Mouse (Mus musculus): ENCODE measurements around the gene Hhipl1.

Gene Hhipl1

GRCm38 (mm10) chr12:108273466-108274312 is 32.4 kb upstream of the Hhipl1 start:
- DNase-seq (ENCODE audit: low read depth, low spot score) = no peak
- no peaks in the 10 kb centered on the region for H3K27me3 ChIP-seq (ENCODE audit: control insufficient read depth, insufficient read depth, low read length, poor library complexity, severe bottlenecking)
- H3K36me3 ChIP-seq (ENCODE audit: control insufficient read depth, insufficient read depth, low read length, poor library complexity, severe bottlenecking) = no peaks in the 10 kb centered on the region

- no peaks in the 10 kb centered on the region for H3K27me3 ChIP-seq (ENCODE audit: control insufficient read depth, insufficient read depth, low read length, poor library complexity, severe bottlenecking)
- no peaks in the 10 kb centered on the region for H3K36me3 ChIP-seq (ENCODE audit: control insufficient read depth, insufficient read depth, low read length, poor library complexity, severe bottlenecking)
- no peak for DNase-seq (ENCODE audit: low read depth, low spot score)
These were observed 31.8 kb upstream of the Hhipl1 start for GRCm38 (mm10) chr12:108274313-108274595.

GRCm38 (mm10) chr12:108274661-108275507 is 31.2 kb upstream of the Hhipl1 start, which contains the start of gene Ccdc85c:
TSS of gene Ccdc85c (minus strand) at chr12:108275425.
- no peaks in the 10 kb centered on the region for H3K27me3 ChIP-seq (ENCODE audit: control insufficient read depth, insufficient read depth, low read length, poor library complexity, severe bottlenecking)
- H3K36me3 ChIP-seq (ENCODE audit: control insufficient read depth, insufficient read depth, low read length, poor library complexity, severe bottlenecking) = no peaks in the 10 kb centered on the region
- peak; percentile 55 for DNase-seq (ENCODE audit: low read depth, low spot score)

GRCm38 (mm10) chr12:108275508-108275890 is 30.6 kb upstream of the Hhipl1 start:
- peak; percentile 95 for DNase-seq (ENCODE audit: low read depth, low spot score)
- Histone ChIP-seq H3K27me3 (ENCODE audit: control insufficient read depth, insufficient read depth, low read length, poor library complexity, severe bottlenecking) (no peaks in the 10 kb centered on the region), H3K36me3 (ENCODE audit: control insufficient read depth, insufficient read depth, low read length, poor library complexity, severe bottlenecking) (no peaks in the 10 kb centered on the region)

- Histone ChIP-seq H3K27me3 (ENCODE audit: control insufficient read depth, insufficient read depth, low read length, poor library complexity, severe bottlenecking) (no peaks in the 10 kb centered on the region), H3K36me3 (ENCODE audit: control insufficient read depth, insufficient read depth, low read length, poor library complexity, severe bottlenecking) (no peaks in the 10 kb centered on the region)
- DNase-seq (ENCODE audit: low read depth, low spot score) = peak; percentile 29
These were observed 29.9 kb upstream of the Hhipl1 start for GRCm38 (mm10) chr12:108275920-108276822.

- Histone ChIP-seq H3K27me3 (ENCODE audit: control insufficient read depth, insufficient read depth, low read length, poor library complexity, severe bottlenecking) (no peaks in the 10 kb centered on the region), H3K36me3 (ENCODE audit: control insufficient read depth, insufficient read depth, low read length, poor library complexity, severe bottlenecking) (no peaks in the 10 kb centered on the region)
- peak; percentile 9 for DNase-seq (ENCODE audit: low read depth, low spot score)
These were observed 28.7 kb upstream of the Hhipl1 start for GRCm38 (mm10) chr12:108277341-108277841.

GRCm38 (mm10) chr12:108278221-108278918 is 27.7 kb upstream of the Hhipl1 start:
- H3K36me3 ChIP-seq (ENCODE audit: control insufficient read depth, insufficient read depth, low read length, poor library complexity, severe bottlenecking) = no peaks in the 10 kb centered on the region
- H3K27me3 ChIP-seq (ENCODE audit: control insufficient read depth, insufficient read depth, low read length, poor library complexity, severe bottlenecking) = no peaks in the 10 kb centered on the region
- no peak for DNase-seq (ENCODE audit: low read depth, low spot score)

- DNase-seq (ENCODE audit: low read depth, low spot score) = no peak
- no peaks in the 10 kb centered on the region for H3K27me3 ChIP-seq (ENCODE audit: control insufficient read depth, insufficient read depth, low read length, poor library complexity, severe bottlenecking)
- no peaks in the 10 kb centered on the region for H3K36me3 ChIP-seq (ENCODE audit: control insufficient read depth, insufficient read depth, low read length, poor library complexity, severe bottlenecking)
These were observed 21.4 kb upstream of the Hhipl1 start for GRCm38 (mm10) chr12:108284455-108285224.

- no peaks in the 10 kb centered on the region for H3K36me3 ChIP-seq (ENCODE audit: control insufficient read depth, insufficient read depth, low read length, poor library complexity, severe bottlenecking)
- no peak for DNase-seq (ENCODE audit: low read depth, low spot score)
- H3K27me3 ChIP-seq (ENCODE audit: control insufficient read depth, insufficient read depth, low read length, poor library complexity, severe bottlenecking) = no peaks in the 10 kb centered on the region
These were observed 20.7 kb upstream of the Hhipl1 start for GRCm38 (mm10) chr12:108285225-108286011.

- H3K36me3 ChIP-seq (ENCODE audit: control insufficient read depth, insufficient read depth, low read length, poor library complexity, severe bottlenecking) = no peaks in the 10 kb centered on the region
- H3K27me3 ChIP-seq (ENCODE audit: control insufficient read depth, insufficient read depth, low read length, poor library complexity, severe bottlenecking) = no peaks in the 10 kb centered on the region
- no peak for DNase-seq (ENCODE audit: low read depth, low spot score)
These were observed 19.7 kb upstream of the Hhipl1 start for GRCm38 (mm10) chr12:108286381-108286780.

GRCm38 (mm10) chr12:108287011-108287410 is 19.1 kb upstream of the Hhipl1 start:
- DNase-seq (ENCODE audit: low read depth, low spot score) = no peak
- Histone ChIP-seq H3K36me3 (ENCODE audit: control insufficient read depth, insufficient read depth, low read length, poor library complexity, severe bottlenecking) (no peaks in the 10 kb centered on the region), H3K27me3 (ENCODE audit: control insufficient read depth, insufficient read depth, low read length, poor library complexity, severe bottlenecking) (no peaks in the 10 kb centered on the region)

- no peak for DNase-seq (ENCODE audit: low read depth, low spot score)
- Histone ChIP-seq H3K27me3 (ENCODE audit: control insufficient read depth, insufficient read depth, low read length, poor library complexity, severe bottlenecking) (no peaks in the 10 kb centered on the region), H3K36me3 (ENCODE audit: control insufficient read depth, insufficient read depth, low read length, poor library complexity, severe bottlenecking) (no peaks in the 10 kb centered on the region)
These were observed 17.8 kb upstream of the Hhipl1 start for GRCm38 (mm10) chr12:108288127-108288880.

Measured in splenic B cell, adult 2 months (primary cell).